Mouse (Mus musculus): ENCODE results near the gene Mfsd7a. TPM values are rescaled to one million over a fixed set of nuclear protein-coding genes. Genes with fewer than 3 reads are reported as not detected.
"Not testable (repeated sequence)": the region's sequence is repeated elsewhere in the genome, so short reads cannot be mapped to it uniquely, and the experiment has no call there.

Mfsd7a gene
- total RNA-seq (2021): 1 to 10 TPM; 4.3 to 4.5 TPM
- long read RNA-seq, experiment 1, partial matches to known transcripts: 0 of 2 reads
- long read RNA-seq, experiment 1, other reads (novel, unspliced or antisense): 1 of 2 reads
- long read RNA-seq, experiment 2, partial matches to known transcripts: 1 of 3 reads
- long read RNA-seq, experiment 2, other reads (novel, unspliced or antisense): 0 of 3 reads

DNA sequence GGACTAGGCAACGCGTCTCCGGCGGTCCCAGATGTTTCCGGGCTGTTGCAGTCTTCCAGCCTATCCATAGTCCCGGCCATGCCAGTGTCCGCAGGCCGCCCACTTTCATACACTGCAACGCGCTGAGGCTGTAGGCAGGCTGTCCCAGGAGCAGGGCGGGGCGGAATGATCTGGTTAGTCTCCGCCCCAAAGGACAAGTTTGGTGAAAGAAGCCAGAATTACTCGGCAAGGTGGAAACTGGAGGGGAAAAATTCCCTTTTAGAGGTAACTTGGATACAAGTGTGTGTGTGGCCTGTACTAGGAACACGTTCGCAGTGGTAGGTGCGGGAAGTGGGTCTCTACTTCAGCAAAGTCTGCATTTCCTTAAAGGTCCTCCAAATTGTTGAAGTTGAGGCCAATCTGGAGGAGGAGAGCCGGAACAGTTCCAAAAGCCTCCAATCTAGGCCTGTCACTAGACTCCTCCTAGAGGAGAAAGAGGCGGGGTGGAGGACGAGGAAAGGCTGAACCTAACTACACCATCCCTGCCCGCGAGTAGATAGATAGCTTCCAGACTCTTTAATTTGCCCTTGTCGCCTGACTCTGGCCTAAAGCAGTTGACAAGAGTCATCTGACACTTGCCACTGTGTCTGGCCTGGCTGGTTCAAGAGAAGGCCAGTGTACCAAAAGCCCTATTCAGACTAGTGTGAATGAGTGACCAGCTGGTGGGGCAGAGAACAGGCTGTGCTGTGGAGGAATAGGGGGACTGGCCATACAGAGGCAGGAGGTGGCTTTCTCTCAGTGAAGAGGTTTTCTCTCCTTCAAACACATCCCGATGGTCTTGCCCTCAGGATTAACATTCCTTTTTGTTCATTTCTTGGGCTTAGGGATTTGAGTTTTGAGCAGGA is at the start of gene Mfsd7a:
Mfsd7a (minus strand) TSS at position 107 of the 884 bp plus-strand sequence.
- DNase-seq (ENCODE audit: low spot score in 2 of 2): peak; percentile 49 to 71

DNA sequence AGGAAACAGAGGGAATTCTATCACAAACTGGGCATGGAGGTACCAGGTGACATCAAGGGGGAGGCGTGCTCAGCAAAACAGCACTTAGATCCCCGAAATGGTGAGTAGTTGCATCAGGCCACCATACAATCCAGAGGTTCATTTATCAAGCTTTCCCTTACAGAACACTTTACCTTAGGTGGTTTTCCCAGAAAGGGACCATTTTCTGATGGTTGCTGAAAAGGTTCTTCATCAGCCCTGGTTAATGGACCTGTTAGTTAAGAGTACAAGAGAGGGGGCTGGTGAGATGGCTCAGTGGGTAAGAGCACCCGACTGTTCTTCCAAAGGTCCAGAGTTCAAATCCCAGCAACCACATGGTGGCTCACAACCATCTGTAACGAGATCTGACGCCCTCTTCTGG is 37.5 kb upstream of the Mfsd7a start:
- not testable (repeated sequence) for DNase-seq (ENCODE audit: low spot score in 2 of 2)

DNA sequence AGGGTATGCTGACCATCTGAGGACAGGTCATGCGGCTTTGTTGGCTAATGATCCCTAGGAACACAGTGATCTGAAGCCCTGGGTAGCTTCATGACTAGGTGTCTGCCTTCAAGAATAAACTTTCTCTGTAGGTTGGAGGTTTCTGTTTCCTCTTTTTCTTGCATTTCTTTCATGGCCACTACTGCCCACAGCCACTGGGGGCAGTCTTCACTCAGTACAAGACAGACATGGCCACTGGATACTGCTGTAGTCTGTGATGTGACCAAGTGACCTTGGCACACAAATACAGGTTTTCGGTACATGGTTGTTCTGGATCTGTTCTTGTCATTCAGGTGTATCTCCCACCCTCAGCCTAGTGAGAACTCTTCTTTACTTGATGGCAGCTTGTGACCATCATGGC is 36.5 kb upstream of the Mfsd7a start:
- no peak for DNase-seq (ENCODE audit: low spot score in 2 of 2)

DNA sequence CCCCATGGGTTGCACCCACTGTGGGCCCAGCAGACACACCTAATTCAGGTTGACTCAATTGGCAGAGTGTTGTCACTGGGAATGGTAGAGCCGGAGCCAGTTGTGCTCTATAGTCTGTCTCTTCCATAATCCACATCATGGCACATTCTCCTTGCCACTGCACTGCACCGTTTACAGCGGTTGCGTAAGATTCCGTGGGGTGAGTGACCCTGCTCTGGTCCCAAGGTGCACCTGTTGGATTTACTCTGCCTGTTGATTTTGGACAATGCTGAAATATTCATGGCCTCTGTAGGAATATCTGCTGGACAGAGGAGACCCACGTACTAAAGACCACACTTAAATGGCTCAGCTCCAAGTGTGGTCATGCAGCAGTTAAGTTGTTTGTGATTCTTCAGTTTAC is 34.3 kb upstream of the Mfsd7a start:
- DNase-seq (ENCODE audit: low spot score in 2 of 2): no peak

DNA sequence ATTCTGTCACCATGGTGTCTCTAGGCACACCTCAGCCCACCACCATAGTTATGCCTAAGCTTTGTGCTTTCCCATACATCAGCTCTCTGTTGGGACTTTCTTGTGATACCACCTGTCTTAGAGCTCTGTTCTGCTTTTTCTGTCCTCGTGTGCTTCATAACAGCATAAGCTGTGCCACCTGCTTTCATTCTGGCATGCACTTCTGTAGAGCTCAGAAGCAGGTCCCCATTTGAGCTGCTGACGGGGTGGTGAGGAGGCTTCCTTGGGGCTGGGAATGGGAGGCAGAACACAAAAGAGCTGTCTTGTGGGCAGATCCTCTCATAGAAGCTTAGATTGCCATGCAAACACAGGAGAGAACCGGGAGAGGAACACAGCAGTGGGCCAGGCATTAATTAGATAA is 27.3 kb upstream of the Mfsd7a start:
- no peak for DNase-seq (ENCODE audit: low spot score in 2 of 2)

DNA sequence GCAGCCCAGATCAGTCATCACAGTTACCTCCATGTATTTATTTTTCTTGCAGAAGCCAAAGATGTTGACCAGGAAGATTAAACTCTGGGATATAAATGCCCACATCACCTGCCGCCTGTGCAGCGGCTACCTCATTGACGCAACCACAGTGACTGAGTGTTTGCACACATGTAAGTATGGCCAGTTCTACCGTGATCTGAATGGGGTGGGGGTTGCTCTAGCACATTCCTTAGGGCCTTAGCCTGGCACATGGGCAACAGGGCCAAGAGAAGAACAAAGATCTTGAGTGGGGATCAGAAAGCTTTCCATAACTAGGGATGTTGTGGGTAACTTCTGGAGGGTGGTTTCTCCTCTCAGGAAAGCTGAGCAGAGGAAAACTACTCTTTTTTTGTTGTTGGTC is 25.0 kb upstream of the Mfsd7a start:
- DNase-seq (ENCODE audit: low spot score in 2 of 2): no peak

DNA sequence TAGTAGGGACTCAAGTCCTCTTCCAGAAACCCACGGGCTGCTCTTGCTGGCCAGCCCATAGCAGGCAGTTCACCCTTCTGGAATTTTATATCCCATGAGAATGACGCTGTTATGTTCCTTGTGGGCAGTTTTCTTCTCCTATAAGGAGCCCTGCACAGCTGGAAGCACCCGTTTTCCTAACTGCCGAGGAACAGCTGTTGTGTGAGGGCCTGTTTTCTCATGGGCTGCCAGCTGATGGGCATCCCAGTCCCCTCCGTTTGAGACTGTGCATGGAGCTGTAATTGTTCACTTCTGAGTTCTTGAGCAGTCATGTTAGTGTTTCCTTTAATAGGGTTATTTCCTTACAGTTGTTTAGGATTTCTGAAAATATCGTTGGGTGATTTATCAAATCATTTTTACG is 20.9 kb upstream of the Mfsd7a start:
- DNase-seq (ENCODE audit: low spot score in 2 of 2): no peak

DNA sequence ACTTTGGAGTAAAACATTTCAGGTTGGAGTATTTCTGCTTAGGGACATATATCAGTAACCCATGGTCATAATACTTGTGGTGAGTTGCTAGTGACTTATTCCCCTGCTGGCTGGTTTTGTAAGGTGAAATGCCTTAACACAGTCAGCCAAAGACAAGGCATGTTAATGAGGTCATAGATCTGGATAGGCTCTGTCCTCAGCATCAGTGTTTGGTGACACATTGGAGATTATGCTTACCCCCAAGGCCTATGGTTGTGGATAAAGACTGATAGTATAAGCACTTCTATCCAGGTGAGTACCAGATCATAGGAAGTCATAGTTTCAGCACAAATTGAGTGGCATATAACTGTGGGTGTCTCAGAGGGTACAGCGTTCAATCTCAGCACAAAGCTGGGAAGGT is 18.0 kb upstream of the Mfsd7a start:
- DNase-seq (ENCODE audit: low spot score in 2 of 2): no peak

DNA sequence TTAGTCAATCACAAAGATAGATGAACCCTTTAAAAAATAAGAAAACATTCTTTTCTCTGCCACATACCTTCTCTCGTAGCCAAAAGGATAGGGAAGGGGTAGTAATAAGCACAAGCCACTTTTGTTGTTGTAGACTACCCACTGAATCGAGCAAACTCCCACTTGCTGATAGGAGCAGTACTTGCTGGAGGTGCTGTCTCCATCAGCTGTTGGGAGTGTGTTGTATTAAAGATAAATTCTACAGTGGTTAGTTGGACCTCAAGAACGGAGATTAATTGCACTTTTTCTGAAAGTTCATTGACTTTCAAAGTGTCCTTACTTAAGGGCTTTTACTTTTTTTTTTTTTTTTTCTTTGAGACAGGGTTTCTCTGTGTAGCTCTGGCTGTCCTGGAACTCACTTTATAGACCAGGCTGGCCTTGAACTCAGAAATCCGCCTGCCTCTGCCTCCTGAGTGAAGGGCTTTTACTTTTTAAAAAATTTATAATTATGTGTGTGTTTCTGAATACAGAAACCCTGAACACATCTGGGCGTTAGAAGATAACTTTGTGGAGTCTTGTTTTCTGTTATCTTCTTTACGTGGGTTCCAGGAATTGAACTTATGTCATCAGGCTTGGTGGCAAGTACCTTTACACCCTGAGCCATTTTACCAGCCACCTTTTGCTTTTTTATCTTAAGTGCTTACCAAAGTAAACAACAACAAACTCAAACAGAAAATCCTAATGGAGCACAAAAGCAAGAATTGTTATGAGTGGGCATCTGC is 16.6 kb upstream of the Mfsd7a start:
- DNase-seq (ENCODE audit: low spot score in 2 of 2): no peak

DNA sequence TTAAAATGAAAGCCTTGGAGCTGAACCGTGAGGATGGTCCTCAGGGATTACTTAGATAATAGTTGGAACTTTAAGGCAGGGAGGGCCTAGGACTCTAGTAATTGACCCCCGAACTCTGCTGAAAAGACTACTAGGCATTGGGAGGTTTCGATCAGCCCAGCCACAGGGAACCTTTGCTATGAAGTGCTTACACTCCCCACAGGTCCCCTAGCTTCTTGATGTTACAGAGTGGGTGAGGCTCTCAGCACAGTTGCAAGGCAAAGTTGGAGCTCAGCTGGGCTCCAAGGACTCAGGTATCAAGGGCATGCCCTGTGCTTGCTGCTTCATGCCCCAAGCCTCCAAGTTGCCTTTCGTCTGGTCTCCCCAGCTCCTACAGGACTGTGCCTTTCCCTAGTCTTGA is 13.8 kb upstream of the Mfsd7a start:
- DNase-seq (ENCODE audit: low spot score in 2 of 2): no peak

DNA sequence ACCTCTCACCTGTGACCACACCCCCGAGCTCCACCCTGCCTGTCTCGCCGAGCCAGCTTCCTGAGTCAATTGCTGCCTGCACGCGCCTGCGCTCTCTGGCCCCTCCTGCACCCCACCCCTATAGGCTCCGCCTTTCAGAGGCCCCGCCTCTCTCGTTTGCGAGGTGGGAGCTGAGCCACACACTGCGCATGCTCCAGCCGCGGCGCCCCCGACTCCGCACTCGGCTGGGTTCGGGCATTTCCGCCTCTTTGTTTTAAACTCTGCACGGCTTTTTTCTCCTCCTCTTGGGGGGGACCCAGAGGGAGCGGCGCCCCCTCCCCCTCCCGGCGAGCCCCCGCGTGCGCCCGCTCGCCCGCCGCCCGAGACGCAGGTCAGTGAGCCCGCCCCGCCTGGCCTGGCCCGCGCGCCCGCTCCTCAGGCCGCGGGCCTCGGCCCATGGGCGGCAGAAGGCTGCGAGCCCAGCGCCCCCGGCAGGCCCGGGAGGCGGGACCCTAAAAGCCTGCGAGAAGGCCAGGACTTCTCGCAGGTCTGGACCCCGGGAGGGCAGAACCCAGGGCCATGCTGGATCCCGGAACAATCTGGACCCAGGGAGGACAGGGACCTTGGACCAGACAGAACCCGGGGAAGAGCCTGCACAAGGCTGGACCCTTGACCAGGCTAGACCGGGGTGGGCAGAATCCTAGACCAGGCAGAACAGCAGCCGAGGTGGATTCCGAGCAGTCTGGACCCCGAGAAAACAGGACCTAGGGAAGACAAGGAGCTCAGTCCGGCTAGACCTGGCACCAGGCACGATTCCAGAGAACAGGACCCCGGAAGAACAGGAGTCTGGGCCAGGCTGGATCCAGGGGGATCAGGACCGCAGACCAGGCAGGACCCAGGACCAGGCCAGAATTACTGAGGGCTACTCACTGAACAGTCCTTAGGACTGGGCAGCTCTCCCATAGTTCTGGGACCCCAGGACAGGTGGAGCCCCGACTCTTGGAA is 12.7 kb upstream of the Mfsd7a start, which contains the start of gene Pcgf3:
Pcgf3 (plus strand) TSS at position 151 of the 984 bp plus-strand sequence.
- DNase-seq (ENCODE audit: low spot score in 2 of 2): peak; percentile 93 to 96

DNA sequence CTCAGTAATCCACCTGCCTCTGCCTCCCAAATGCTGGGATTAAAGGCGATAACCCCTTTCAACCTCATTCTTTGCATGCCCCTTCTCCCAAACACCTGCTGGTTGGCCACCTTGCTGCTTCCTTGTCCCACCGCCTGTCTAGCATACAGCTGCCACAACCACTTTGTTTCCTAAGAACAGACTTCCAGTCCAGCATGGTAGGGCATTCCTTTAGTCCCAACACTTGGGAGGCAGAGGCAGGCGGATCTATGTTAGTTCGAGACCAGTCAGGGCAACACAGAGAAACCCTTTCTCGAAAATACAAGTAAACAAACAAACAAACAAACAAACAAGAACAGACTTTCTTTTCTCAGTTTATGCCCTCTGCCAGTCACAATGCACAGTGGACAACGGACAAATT is 11.8 kb upstream of the Mfsd7a start:
- no peak for DNase-seq (ENCODE audit: low spot score in 2 of 2)

DNA sequence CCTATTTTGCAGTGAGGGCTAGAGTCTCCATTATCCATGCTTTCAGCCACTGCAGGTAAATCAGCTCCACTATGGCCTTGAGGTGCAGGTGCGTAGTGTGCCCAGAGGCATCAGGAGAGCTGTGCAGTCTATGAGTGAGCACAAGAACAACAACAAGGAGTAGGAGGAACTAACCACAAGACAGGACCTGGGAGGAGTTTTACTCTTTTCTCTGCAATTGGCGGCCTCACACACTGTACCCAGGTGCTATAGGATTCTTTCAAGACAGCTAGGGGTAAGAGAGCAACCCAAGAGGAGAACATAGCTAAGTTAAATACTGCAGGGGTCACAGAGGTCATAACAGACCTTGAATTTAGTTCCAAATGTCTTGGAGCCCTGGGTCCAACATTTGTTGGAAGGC is 10.0 kb upstream of the Mfsd7a start:
- DNase-seq (ENCODE audit: low spot score in 2 of 2): no peak

DNA sequence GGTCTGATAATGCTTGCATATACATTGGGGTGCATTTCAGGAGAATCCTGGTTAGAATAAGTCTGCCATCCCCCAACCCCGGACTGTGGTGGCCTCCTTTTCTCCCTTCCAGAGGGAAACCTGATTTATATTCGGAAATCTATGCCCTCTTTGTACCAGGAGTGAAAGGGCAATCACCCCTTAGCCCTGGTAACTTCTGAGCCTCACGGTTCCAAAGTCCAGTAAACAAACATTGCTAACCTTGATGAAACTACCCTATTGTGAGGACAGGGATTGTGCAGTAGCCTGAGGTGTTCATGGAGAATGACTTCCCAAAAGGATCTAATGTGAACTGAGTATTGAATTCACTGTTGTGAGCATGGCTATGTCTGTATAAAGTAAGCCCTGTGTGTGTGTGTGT is 5.4 kb upstream of the Mfsd7a start:
- DNase-seq (ENCODE audit: low spot score in 2 of 2): no peak

DNA sequence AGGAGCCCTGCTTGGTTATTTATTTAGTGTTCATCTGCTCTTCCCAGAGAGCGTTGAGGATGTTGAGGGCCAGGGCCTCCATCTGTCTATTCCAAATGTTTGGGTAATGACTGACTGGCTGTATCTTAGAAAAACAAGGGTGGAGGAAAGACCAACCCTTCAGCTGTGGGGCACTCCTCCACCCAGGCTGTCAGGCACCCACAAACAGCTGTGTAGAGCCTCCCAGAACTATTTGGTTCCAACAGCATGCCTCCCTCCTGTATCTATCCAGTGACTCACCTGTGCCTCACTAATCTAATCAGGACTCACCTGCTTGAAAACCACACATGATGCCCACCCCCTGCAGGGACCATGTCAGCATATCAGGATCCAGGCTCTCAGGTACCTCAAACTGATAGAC is 3.7 kb upstream of the Mfsd7a start:
- no peak for DNase-seq (ENCODE audit: low spot score in 2 of 2)

DNA sequence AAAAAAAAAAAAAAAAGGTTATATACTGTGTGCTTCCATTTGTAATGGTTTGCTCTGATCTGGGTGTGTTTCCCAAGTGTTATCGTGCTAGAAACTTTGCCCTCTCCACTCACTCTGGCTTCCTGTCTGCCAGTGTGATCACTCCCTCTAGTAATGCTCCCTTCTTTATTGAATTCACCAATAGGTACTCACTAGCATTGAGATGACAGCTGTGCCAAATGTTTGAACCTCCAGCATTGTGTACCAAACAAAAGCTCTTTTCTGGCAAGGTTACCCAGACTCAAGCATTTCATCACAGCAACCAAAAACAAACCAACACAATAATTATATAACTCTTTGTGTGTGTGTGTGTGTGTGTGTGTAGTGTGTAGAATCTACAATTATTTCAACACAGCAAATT is 2.9 kb upstream of the Mfsd7a start:
- DNase-seq (ENCODE audit: low spot score in 2 of 2): no peak

DNA sequence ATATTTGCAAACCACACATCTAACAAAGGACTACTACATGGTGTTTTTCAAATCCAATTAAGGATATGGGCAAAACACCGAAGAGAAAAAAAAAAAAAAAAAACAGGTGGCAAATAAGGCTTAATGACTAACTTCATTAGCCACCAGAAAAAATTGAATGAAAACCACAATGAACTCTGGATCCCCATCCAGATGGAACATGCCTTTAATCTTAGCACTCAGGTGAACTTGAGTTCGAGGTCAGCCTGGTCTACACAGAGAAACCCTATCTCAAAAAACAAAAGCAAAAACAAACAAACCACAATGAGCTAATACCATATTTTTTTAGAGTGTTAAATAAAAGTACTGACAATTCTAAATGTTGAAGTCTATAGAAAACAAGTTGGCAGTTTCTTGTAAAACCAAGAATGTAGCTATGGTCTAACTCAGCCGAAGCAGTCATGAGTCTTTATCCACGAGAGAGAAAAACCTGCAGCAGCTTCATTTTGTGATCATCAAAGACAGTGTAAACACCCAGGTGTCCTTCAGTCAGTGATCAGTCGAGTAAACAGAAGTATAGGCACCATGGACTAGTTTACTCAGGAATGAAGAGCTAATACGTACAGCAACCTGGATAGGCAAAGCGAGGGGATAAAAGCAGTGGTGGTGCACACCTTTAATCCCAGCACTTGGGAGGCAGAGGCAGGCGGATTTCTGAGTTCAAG is 2.3 kb upstream of the Mfsd7a start:
- no peak for DNase-seq (ENCODE audit: low spot score in 2 of 2)

DNA sequence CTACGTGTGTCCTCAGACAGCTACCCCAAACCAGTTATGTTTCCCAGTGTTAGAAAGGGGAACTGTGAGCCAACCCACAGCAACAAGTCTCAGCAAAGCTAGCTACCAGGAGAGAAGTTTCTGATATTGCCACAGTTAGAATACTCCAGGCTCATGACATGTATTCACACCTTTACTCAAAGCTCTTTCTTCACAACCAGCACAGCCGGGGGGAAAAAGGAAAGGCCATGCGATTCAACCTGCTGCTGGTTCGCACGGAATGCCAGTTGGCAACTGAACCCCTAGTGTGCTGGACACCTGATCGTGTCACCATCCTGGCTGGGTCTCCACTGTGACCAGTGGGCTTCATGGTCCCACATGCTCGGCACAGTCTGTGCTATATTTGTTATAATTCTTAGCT is 834 bp downstream of the Mfsd7a start:
- DNase-seq (ENCODE audit: low spot score in 2 of 2): no peak

DNA sequence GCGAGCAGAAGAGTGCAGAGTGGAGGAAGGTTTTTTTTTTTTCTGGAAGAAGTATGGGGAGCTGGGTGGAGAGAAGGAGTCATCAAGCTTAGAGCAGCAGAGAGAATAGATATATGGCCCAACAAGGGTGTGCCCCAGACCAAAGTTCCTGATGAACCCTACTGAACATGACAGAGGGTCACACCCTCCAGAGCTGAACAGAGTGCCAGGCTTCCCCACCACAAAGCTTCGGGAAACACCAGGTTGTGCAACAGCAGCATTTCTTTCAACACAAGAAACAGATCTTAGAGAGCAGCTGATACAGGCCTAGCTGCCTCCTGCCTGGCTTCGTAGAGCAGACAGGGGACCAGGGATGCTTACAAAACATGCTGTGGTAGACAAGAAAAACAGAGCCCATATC is 1.7 kb downstream of the Mfsd7a start:
- no peak for DNase-seq (ENCODE audit: low spot score in 2 of 2)

DNA sequence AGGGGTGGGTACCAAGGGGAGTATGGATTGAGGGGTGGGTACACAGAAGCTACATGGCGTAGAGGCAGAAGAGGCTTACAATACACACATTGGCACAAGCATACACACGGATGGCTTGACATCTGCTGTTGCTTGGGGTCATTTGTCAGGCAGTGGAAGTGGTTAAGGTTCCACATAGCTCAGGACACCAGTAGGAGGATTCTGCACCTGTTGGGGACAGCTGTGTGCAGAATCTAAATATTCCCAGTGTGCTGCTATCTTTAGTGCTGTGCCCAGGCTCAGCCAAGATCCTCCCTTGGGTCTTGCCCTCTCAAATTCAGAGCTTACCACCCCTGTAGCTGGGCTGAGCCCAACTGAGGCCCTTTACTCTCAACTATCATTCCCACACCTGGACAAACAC is 12.6 kb downstream of the Mfsd7a start:
- DNase-seq (ENCODE audit: low spot score in 2 of 2): no peak

All from gastrocnemius, postnatal 4 days (tissue).